Comparison of ENCODE assay signal across 22 mouse cellular contexts in genomic region chr7:46410727-46411126, GRCm38 (mm10). TPM values are rescaled to one million over a fixed set of nuclear protein-coding genes. Genes with fewer than 3 reads are reported as not detected.
DNase-seq lines count a peak whose midpoint lies in the region; TF ChIP-seq lines count a peak whose summit lies in the region.
"Had no signal": no experiment of that assay in that cellular context is flagged by ENCODE, and none has a peak within 500 bp of the region (broad histone marks: within the 10 kb centered on the region; RNA-seq: fewer than 3 reads in every experiment).

No protein-coding gene starts in this region.

- H3K27ac ChIP-seq in gastrocnemius, adult 2 months, result peak overlapping the region; percentile 96
- H3K27ac ChIP-seq in left cerebral cortex, adult 2 months, result no peak overlapping the region; the same call in 1 of the 2 replicates
- H3K27ac ChIP-seq: forebrain, embryonic 10.5 days; forebrain, embryonic 13.5 days; heart, adult 2 months; heart, embryonic 10.5 days; heart, embryonic 13.5 days; hindbrain, embryonic 14.5 days; hindbrain, postnatal 0 days had no signal

- TF ChIP-seq CTCF in gastrocnemius, adult 2 months (IDR thresholded peaks at IDR 0.05), result no peak
- no peak for TF ChIP-seq CTCF in left cerebral cortex, adult 2 months (IDR thresholded peaks at IDR 0.05)

- DNase-seq in gastrocnemius, adult 2 months, result peak; percentile 79
- DNase-seq in gastrocnemius, postnatal 10 days, result no peak
- peak; percentile 60 for DNase-seq in gastrocnemius, postnatal 25 days
- DNase-seq in gastrocnemius, postnatal 36 days, result peak; percentile 32 to 37
- no peak for DNase-seq in left cerebral cortex, adult 2 months (ENCODE audit: extremely low spot score in 1 of 2, low spot score in 2 of 2)
- no peak for DNase-seq in right cerebral cortex, postnatal 10 days (ENCODE audit: low spot score in 2 of 2)
- DNase-seq: adrenal gland, adult 2 months; adrenal gland, postnatal 14 days; cerebellum, adult 11 months; cerebellum, adult 8-10 months; cerebellum, postnatal 14 days; heart, adult 2 months; heart, postnatal 14 days; heart, postnatal 4 days had no signal

- H3K4me3 ChIP-seq in gastrocnemius, adult 2 months, result no peak overlapping the region; the same call in 1 of the 2 replicates
- H3K4me3 ChIP-seq in left cerebral cortex, adult 2 months, result no peak overlapping the region
- H3K4me3 ChIP-seq: forebrain, embryonic 10.5 days; forebrain, embryonic 13.5 days; heart, adult 2 months; heart, embryonic 10.5 days; heart, embryonic 13.5 days had no signal

- intact Hi-C loops in gastrocnemius, adult 2 months (cut with DNase I), result no loop called here
- intact Hi-C loops in gastrocnemius, postnatal 36 days (cut with DNase I), result no loop called here
- intact Hi-C loops in left cerebral cortex, adult 2 months (cut with DNase I), result no loop called here

RNA-seq across cellular contexts. Expression of gene Kcnc1, which starts 14.4 kb away (rescaled TPM):
- 10 to 100 TPM; 38.9 to 66.6 TPM for total RNA-seq in gastrocnemius, adult 2 months (2021)
- total RNA-seq in gastrocnemius, postnatal 10 days (2021), result 10 to 100 TPM; 19.7 to 21.1 TPM
- 10 to 100 TPM; 50.0 to 65.5 TPM for total RNA-seq in gastrocnemius, postnatal 25 days (2021)
- 10 to 100 TPM; 51.6 to 54.2 TPM for total RNA-seq in gastrocnemius, postnatal 36 days (2021)
- 100 to 1,000 TPM; 140 to 149 TPM for total RNA-seq in left cerebral cortex, adult 2 months (2021)
- total RNA-seq: granulocyte monocyte progenitor cell, adult 5-6 weeks; MEL had no signal

RNA-seq across cellular contexts. Expression of gene Myod1, which starts 34.5 kb away (rescaled TPM):
- 10 to 100 TPM; 17.3 to 21.3 TPM for total RNA-seq in gastrocnemius, adult 2 months (2021)
- 10 to 100 TPM; 36.8 to 45.3 TPM for total RNA-seq in gastrocnemius, postnatal 10 days (2021)
- total RNA-seq in gastrocnemius, postnatal 25 days (2021), result 10 to 100 TPM; 17.7 to 17.8 TPM
- 10 to 100 TPM; 12.6 to 19.8 TPM for total RNA-seq in gastrocnemius, postnatal 36 days (2021)
- under 1 TPM in 1 of 2 experiments, not detected in 1; 0.30 TPM for total RNA-seq in left cerebral cortex, adult 2 months (2021)
- total RNA-seq: adrenal gland, adult 2 months; adrenal gland, postnatal 14 days; granulocyte monocyte progenitor cell, adult 5-6 weeks; heart, adult 2 months; heart, postnatal 14 days; heart, postnatal 4 days; MEL had no signal

Comparison
In these comparisons a context has a peak if more than half of its experiments do, and no peak if none do; other contexts are left out.
1. DNase-seq: peak in gastrocnemius, adult 2 months (single experiment), gastrocnemius, postnatal 25 days (single experiment) and gastrocnemius, postnatal 36 days (2 of 2); none in gastrocnemius, postnatal 10 days (single experiment), left cerebral cortex, adult 2 months (0 of 2) and right cerebral cortex, postnatal 10 days (0 of 2).
2. RNA of gene Myod1, which starts 34.5 kb away (total RNA-seq): 36.8 to 45.3 TPM in gastrocnemius, postnatal 10 days, 17.3 to 21.3 TPM in gastrocnemius, adult 2 months, 12.6 to 19.8 TPM in gastrocnemius, postnatal 36 days and 17.7 to 17.8 TPM in gastrocnemius, postnatal 25 days; 0.30 TPM in left cerebral cortex, adult 2 months; every median in the first group is over 10 times any median in the second.